In the genomic region with DNA sequence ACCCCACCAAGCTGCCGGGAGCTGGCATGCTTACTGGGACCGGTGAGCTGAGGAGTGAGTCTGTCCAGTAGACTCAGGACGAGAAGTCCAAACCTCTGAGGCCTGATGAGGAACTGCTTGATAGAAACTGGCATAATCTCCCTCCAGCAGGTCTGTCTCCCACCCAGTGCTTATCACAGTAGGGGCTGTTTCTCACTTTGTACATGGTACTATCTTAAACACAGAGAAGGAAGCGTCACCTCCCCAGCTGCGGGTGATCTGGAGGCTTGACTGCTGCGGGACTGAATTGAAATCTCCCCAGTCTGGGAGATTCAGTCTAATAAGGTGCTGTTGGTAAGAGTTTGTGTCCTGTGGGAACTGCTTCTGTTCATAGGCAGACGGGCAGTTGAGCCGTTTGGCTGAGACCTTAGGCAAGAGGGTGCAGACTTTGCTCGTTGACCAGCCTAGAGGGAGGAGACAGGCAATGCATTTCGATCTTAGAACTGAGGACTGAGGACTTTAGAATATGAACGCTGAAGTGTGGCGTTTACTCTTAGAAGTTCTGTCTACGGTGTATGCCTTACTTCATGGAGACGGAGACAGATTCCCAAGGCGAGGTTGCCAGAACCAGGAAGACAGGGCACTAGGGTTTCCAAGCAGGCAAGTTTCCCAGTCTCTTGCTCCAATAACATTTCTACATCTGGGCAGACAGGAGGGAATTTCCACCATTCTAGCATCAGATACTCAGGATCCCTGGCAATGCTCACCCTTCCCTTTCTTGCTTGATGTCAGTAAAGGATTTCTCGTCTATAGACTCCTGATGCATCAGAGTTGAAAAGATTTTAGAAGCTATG, we compare ENCODE assay signal across 8 mouse cellular contexts.
A peak's percentile ranks its signal among the peaks of the same experiment; 100 is the strongest.
DNase-seq lines count a peak whose midpoint lies in the region; ATAC-seq and TF ChIP-seq lines count a peak whose summit lies in the region.

No protein-coding gene starts in this region.

- H3K4me3 ChIP-seq in cortical plate, adult 2 months (ENCODE audit: insufficient read depth, low read length): no peak overlapping the region
- no peak overlapping the region for H3K4me3 ChIP-seq in kidney, embryonic 15.5 days (replicated peaks)

- DNase-seq in layer of hippocampus, adult 9-11 months: peak; percentile 34
- DNase-seq in layer of hippocampus, postnatal 10 days (ENCODE audit: low spot score in 2 of 2): no peak
- no peak for DNase-seq in cerebellum, adult 18-20 months
- no peak for DNase-seq in right cerebral cortex, postnatal 10 days (ENCODE audit: low spot score in 2 of 2)
- no peak for DNase-seq in layer of hippocampus, adult 8-10 months (ENCODE audit: low spot score in 2 of 2)

- H3K4me2 ChIP-seq in kidney, embryonic 15.5 days: no peak overlapping the region

- ATAC-seq in kidney, embryonic 15.5 days (replicated peaks; ENCODE audit: low FRiP score): peak; percentile 62
- ATAC-seq in neutrophil, adult 5-6 weeks (ENCODE audit: extremely low read depth, insufficient number of reproducible peaks, low FRiP score, poor library complexity, severe bottlenecking): peak; percentile 29; the same call in 1 of the 2 replicates

- H3K9me3 ChIP-seq in kidney, embryonic 15.5 days (replicated peaks): no peaks in the 10 kb centered on the region

- H3K4me1 ChIP-seq in cortical plate, adult 2 months (ENCODE audit: control insufficient read depth, insufficient read depth, low read length): peaks cover 13% of the 10 kb centered on the region
- peaks cover 34% of the 10 kb centered on the region for H3K4me1 ChIP-seq in kidney, embryonic 15.5 days

- H3K27ac ChIP-seq in cortical plate, adult 2 months (ENCODE audit: insufficient read depth, low read length): peak overlapping the region; percentile 49
- H3K27ac ChIP-seq in kidney, embryonic 15.5 days: peak overlapping the region; percentile 68

- TF ChIP-seq CTCF in cortical plate, adult 2 months (IDR thresholded peaks at IDR 0.05; ENCODE audit: extremely low read depth, insufficient read depth, low read length): no peak

- 84% methylated on average over 16 of the region's 16 CpGs for WGBS in kidney, embryonic 15.5 days

- H3K36me3 ChIP-seq in kidney, embryonic 15.5 days: no peaks in the 10 kb centered on the region

- TF ChIP-seq POLR2A in cortical plate, adult 2 months (IDR thresholded peaks at IDR 0.05; ENCODE audit: extremely low read depth, insufficient read depth, low read length): 0 out of 2 replicates have a peak, but pooled peaks have one; percentile 2

- no peaks in the 10 kb centered on the region for H3K27me3 ChIP-seq in kidney, embryonic 15.5 days

- no peak overlapping the region for H3K9ac ChIP-seq in kidney, embryonic 15.5 days
